Mouse (Mus musculus) CH12.LX (cell line): Measurements from ENCODE around the gene Dtnb. TPM values are rescaled to one million over a fixed set of nuclear protein-coding genes. Genes with fewer than 3 reads are reported as not detected.
A peak's percentile ranks its signal among the peaks of the same experiment; 100 is the strongest.

Source experiments
- DNase-seq: peaks from one replicate; pipeline ENCODE4 v3.0.0-alpha.2; 2013; ENCODE audit errors: extremely low read depth
- H3K27ac ChIP-seq: 2 replicates; pipeline ENCODE4 v1.5.1; 2012; ENCODE audit warnings: low read depth, mild to moderate bottlenecking, control low read depth, moderate library complexity; ENCODE audit not compliant: insufficient read depth
- H3K27me3 ChIP-seq: replicated peaks from 2 replicates; pipeline ENCODE3; 2012; ENCODE audit warnings: inconsistent platforms
- H3K36me3 ChIP-seq, 2 experiments: replicated peaks in 1 of 2; 2 replicates each; pipeline versions ENCODE3 to v1.6.1; 2012; ENCODE audit warnings: inconsistent platforms in 1 of 2, low read length in 1 of 2, mild to moderate bottlenecking in 1 of 2, mixed read lengths in 1 of 2, moderate library complexity in 1 of 2; ENCODE audit not compliant: control insufficient read depth in 1 of 2, insufficient read depth in 1 of 2
- H3K4me1 ChIP-seq, 2 experiments: 2 replicates each; pipeline ENCODE4 v1.6.1; 2012; ENCODE audit warnings: inconsistent platforms in 1 of 2, moderate library complexity in 1 of 2; ENCODE audit not compliant: insufficient read depth in 2 of 2, control insufficient read depth in 1 of 2
- H3K4me2 ChIP-seq: 2 replicates; pipeline ENCODE4 v1.6.1; 2012; ENCODE audit warnings: low read depth, mild to moderate bottlenecking, control low read depth; ENCODE audit not compliant: poor library complexity, insufficient read depth, severe bottlenecking
- H3K4me3 ChIP-seq, 3 experiments: fragments of 150-350 bp in 1 of 3; sonication (generic) in 1 of 3; replicated peaks in 1 of 3; 2 replicates each; pipeline versions ENCODE3 to v1.5.1; 2011 to 2012; ENCODE audit warnings: low read depth in 2 of 3, low read length in 2 of 3, mild to moderate bottlenecking in 2 of 3, moderate library complexity in 2 of 3, control low read depth in 1 of 3, improper control_type of control experiment in 1 of 3, inconsistent platforms in 1 of 3, mixed read lengths in 1 of 3; ENCODE audit not compliant: poor library complexity in 1 of 3
- H3K79me2 ChIP-seq: replicated peaks from 2 replicates; pipeline ENCODE4 v1.6.1; 2012; ENCODE audit warnings: mild to moderate bottlenecking, moderate library complexity; ENCODE audit not compliant: control insufficient read depth, poor library complexity, insufficient read depth, severe bottlenecking; ENCODE audit errors: extremely low read depth
- H3K9ac ChIP-seq: 2 replicates; pipeline ENCODE4 v1.6.1; 2012; ENCODE audit warnings: low read depth, mild to moderate bottlenecking, control low read depth, moderate library complexity; ENCODE audit not compliant: insufficient read depth
- H3K9me3 ChIP-seq: replicated peaks from 2 replicates; pipeline ENCODE3; 2012; ENCODE audit warnings: low read length, inconsistent platforms, mixed read lengths
- BHLHE40 ChIP-seq: IDR thresholded peaks from 2 replicates; pipeline ENCODE4 v1.6.1; 2011; ENCODE audit warnings: mild to moderate bottlenecking, low read depth, low read length, improper control_type of control experiment
- CHD1 ChIP-seq: IDR thresholded peaks from 2 replicates; pipeline ENCODE4 v1.6.1; 2012; ENCODE audit warnings: low read depth, low read length, improper control_type of control experiment, inconsistent platforms
- CHD2 ChIP-seq: IDR thresholded peaks from 2 replicates; pipeline ENCODE4 v1.6.1; 2011; ENCODE audit warnings: low read length, improper control_type of control experiment
- CTCF ChIP-seq, 2 experiments: IDR thresholded peaks in 1 of 2; conservative IDR thresholded peaks in 1 of 2; 2 replicates each; pipeline ENCODE4 v1.5.1; 2011 to 2012; ENCODE audit warnings: low read depth in 2 of 2, low read length in 2 of 2, improper control_type of control experiment in 1 of 2, inconsistent platforms in 1 of 2, mild to moderate bottlenecking in 1 of 2, moderate library complexity in 1 of 2
- E2F4 ChIP-seq: IDR thresholded peaks from 2 replicates; pipeline ENCODE4 v1.6.1; 2011; ENCODE audit warnings: low read depth, low read length, improper control_type of control experiment; ENCODE audit not compliant: insufficient replicate concordance
- ELF1 ChIP-seq: IDR thresholded peaks from 2 replicates; pipeline ENCODE4 v1.6.1; 2014; ENCODE audit warnings: low read depth, mild to moderate bottlenecking, inconsistent platforms, low read length, improper control_type of control experiment
- EP300 ChIP-seq: IDR thresholded peaks from 2 replicates; pipeline ENCODE4 v1.6.1; 2011; ENCODE audit warnings: low read length, improper control_type of control experiment
- ETS1 ChIP-seq: conservative IDR thresholded peaks from 2 replicates; pipeline ENCODE4 v1.6.1; 2012; ENCODE audit warnings: low read depth, mild to moderate bottlenecking, inconsistent platforms, low read length, improper control_type of control experiment, moderate library complexity
- GABPA ChIP-seq: IDR thresholded peaks from 2 replicates; pipeline ENCODE4 v1.6.1; 2012; ENCODE audit warnings: low read depth, low read length, improper control_type of control experiment, inconsistent platforms; ENCODE audit not compliant: insufficient replicate concordance
- IRF4 ChIP-seq: IDR thresholded peaks from 2 replicates; pipeline ENCODE4 v1.6.1; 2014; ENCODE audit warnings: low read depth, mild to moderate bottlenecking, inconsistent platforms, low read length, improper control_type of control experiment
- JUN ChIP-seq: IDR thresholded peaks from 2 replicates; pipeline ENCODE4 v1.6.1; 2011; ENCODE audit warnings: low read depth, mild to moderate bottlenecking, low read length, improper control_type of control experiment, moderate library complexity; ENCODE audit not compliant: insufficient read depth
- JUND ChIP-seq: conservative IDR thresholded peaks from 2 replicates; pipeline ENCODE4 v1.6.1; 2011; ENCODE audit warnings: low read depth, low read length, improper control_type of control experiment
- KAT2A ChIP-seq: IDR thresholded peaks from 2 replicates; pipeline ENCODE4 v1.6.1; 2012; ENCODE audit warnings: low read length, improper control_type of control experiment, inconsistent platforms; ENCODE audit not compliant: insufficient replicate concordance
- MAFK ChIP-seq: IDR thresholded peaks from 2 replicates; pipeline ENCODE4 v1.6.1; 2011; ENCODE audit warnings: low read length, improper control_type of control experiment; ENCODE audit not compliant: insufficient replicate concordance
- MAX ChIP-seq: IDR thresholded peaks from 2 replicates; pipeline ENCODE4 v1.6.1; 2011; ENCODE audit warnings: low read length, improper control_type of control experiment
- MAZ ChIP-seq: IDR thresholded peaks from 2 replicates; pipeline ENCODE4 v1.6.1; 2012; ENCODE audit warnings: low read depth, mild to moderate bottlenecking, inconsistent platforms, low read length, improper control_type of control experiment, moderate library complexity
- MEF2A ChIP-seq: IDR thresholded peaks from 2 replicates; pipeline ENCODE4 v1.6.1; 2014; ENCODE audit warnings: low read depth, mild to moderate bottlenecking, inconsistent platforms, low read length, improper control_type of control experiment, borderline replicate concordance
- MXI1 ChIP-seq: IDR thresholded peaks from 2 replicates; pipeline ENCODE4 v1.6.1; 2011; ENCODE audit warnings: mild to moderate bottlenecking, low read depth, low read length, improper control_type of control experiment
- MYC ChIP-seq: IDR thresholded peaks from 2 replicates; pipeline ENCODE4 v1.6.1; 2011; ENCODE audit warnings: low read depth, mild to moderate bottlenecking, improper control_type of control experiment, low read length
- NELFE ChIP-seq: IDR thresholded peaks from 2 replicates; pipeline ENCODE4 v1.6.1; 2011; ENCODE audit warnings: low read depth, low read length, improper control_type of control experiment
- NRF1 ChIP-seq: IDR thresholded peaks from 2 replicates; pipeline ENCODE4 v1.6.1; 2014; ENCODE audit warnings: low read depth, mild to moderate bottlenecking, inconsistent platforms, low read length, improper control_type of control experiment, moderate library complexity
- PAX5 ChIP-seq: IDR thresholded peaks from 2 replicates; pipeline ENCODE4 v1.6.1; 2012; ENCODE audit warnings: low read length, inconsistent platforms, mixed read lengths
- POLR2A ChIP-seq: IDR thresholded peaks from 2 replicates; pipeline ENCODE4 v1.6.1; 2011; ENCODE audit warnings: low read depth, mild to moderate bottlenecking, improper control_type of control experiment, low read length
- POLR2AphosphoS2 ChIP-seq: IDR thresholded peaks from 2 replicates; pipeline ENCODE4 v1.6.1; 2011; ENCODE audit warnings: low read depth, low read length, improper control_type of control experiment
- RAD21 ChIP-seq: IDR thresholded peaks from 2 replicates; pipeline ENCODE4 v1.6.1; 2011; ENCODE audit warnings: low read depth, mild to moderate bottlenecking, low read length, improper control_type of control experiment, moderate library complexity
- RCOR1 ChIP-seq: conservative IDR thresholded peaks from 2 replicates; pipeline ENCODE4 v1.6.1; 2012; ENCODE audit warnings: low read depth, mild to moderate bottlenecking, inconsistent platforms, low read length, improper control_type of control experiment
- SIN3A ChIP-seq: IDR thresholded peaks from 2 replicates; pipeline ENCODE4 v1.6.1; 2012; ENCODE audit warnings: low read length, improper control_type of control experiment, inconsistent platforms
- SMC3 ChIP-seq: IDR thresholded peaks from 2 replicates; pipeline ENCODE4 v1.6.1; 2011; ENCODE audit warnings: low read depth, low read length, improper control_type of control experiment
- TBP ChIP-seq: conservative IDR thresholded peaks from 2 replicates; pipeline ENCODE4 v1.6.1; 2011; ENCODE audit warnings: low read depth, low read length, improper control_type of control experiment
- TCF12 ChIP-seq: IDR thresholded peaks from 2 replicates; pipeline ENCODE4 v1.6.1; 2014; ENCODE audit warnings: low read depth, mild to moderate bottlenecking, inconsistent platforms, low read length, improper control_type of control experiment
- UBTF ChIP-seq: IDR thresholded peaks from 2 replicates; pipeline ENCODE4 v1.6.1; 2012; ENCODE audit warnings: low read depth, mild to moderate bottlenecking, inconsistent platforms, low read length, improper control_type of control experiment, moderate library complexity
- USF1 ChIP-seq: IDR thresholded peaks from 2 replicates; pipeline ENCODE4 v1.6.1; 2014; ENCODE audit warnings: low read depth, mild to moderate bottlenecking, inconsistent platforms, low read length, improper control_type of control experiment
- USF2 ChIP-seq: conservative IDR thresholded peaks from 2 replicates; pipeline ENCODE4 v1.6.1; 2011; ENCODE audit warnings: low read depth, low read length, improper control_type of control experiment
- ZC3H11A ChIP-seq: IDR thresholded peaks from 2 replicates; pipeline ENCODE4 v1.6.1; 2012; ENCODE audit warnings: low read depth, mild to moderate bottlenecking, inconsistent platforms, low read length, improper control_type of control experiment
- ZKSCAN1 ChIP-seq: IDR thresholded peaks from 2 replicates; pipeline ENCODE4 v1.6.1; 2012; ENCODE audit warnings: low read depth, inconsistent platforms, low read length, improper control_type of control experiment, borderline replicate concordance
- ZMIZ1 ChIP-seq: IDR thresholded peaks from 2 replicates; pipeline ENCODE4 v1.6.1; 2012; ENCODE audit warnings: low read depth, mild to moderate bottlenecking, inconsistent platforms, low read length, improper control_type of control experiment
- ZNF384 ChIP-seq: IDR thresholded peaks from 2 replicates; pipeline ENCODE4 v1.6.1; 2012; ENCODE audit warnings: low read depth, low read length, improper control_type of control experiment, inconsistent platforms
- dilution Hi-C: fragments of 300-500 bp; cut with MboI; formaldehyde crosslinking; loops from 2 replicates; pipeline ENCODE4 v1.14.3; 2020; ENCODE audit warnings: low sequenced_read_pairs; ENCODE audit not compliant: extremely low pct_unique_long_range_greater_than_20kb, extremely low pct_ligation_motif_present
- in situ Hi-C: fragments of 300-500 bp; cut with MboI; formaldehyde crosslinking; loops from 3 replicates; pipeline ENCODE4 v1.14.3; 2019; ENCODE audit warnings: low sequenced_read_pairs, low pct_ligation_motif_present, low pct_unique_long_range_greater_than_20kb, mixed read lengths
- polyA plus RNA-seq: library from polyadenylated mRNA; unstranded; fragments of >175 nt; gene quantifications from 2 replicates; pipeline ENCODE4 v1.2.1, GENCODE M21; 2012; ENCODE audit warnings: low read depth; ENCODE audit not compliant: insufficient read length
- total RNA-seq, 2 experiments: library from RNA; depleted of rRNA; stranded (reverse); fragments of 300-350 nt in 1 of 2; fragments of >200 nt in 1 of 2; gene quantifications; 2 replicates each; pipeline ENCODE4 v1.2.3; 2012 to 2014

Gene Dtnb
- 23.4 and 26.0 TPM in 2 replicates for total RNA-seq (2012; rRNA removed)
- 6.9 and 8.1 TPM in 2 replicates for total RNA-seq (2014; rRNA removed)
- 17.4 and 18.9 TPM in 2 replicates for polyA plus RNA-seq

DNA sequence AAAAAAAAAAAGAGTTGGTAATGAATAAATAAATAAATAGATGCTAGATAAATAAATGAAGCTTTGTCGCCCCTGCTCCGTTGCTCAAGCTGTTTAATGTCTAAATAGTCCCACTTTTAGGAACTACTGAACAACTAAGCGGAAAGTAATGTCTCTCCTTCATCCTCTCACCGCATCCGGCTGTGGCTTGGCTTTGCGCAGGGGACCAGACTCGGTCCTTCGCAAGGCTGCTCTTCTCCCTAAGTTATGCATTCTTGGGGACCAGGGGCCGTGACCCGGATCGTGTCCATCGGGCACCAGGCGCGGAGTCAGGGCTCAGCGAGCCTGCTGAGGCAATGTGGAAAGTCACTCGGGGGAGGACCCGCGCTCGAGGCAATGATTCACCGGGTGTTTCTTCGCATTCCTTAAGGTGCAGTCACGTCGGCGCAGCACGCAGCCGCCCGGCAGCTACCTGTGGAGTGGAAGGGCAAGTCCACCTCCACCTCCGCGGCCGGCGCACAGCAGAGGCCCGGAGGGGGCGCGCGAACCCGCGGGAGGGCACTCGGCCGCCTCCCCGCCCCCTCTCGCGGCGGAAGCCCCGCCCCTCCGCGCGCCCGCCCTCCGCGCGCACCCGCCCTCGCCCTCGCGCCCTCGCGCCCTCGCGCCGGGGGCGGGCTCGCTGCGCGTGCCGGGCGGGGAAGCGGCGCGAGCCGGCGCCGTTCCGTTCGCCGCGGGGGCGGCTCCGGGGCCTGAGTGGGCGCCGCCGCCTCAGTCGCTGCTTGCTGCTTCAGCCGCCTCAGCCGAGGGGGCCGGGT, at the start of gene Dtnb:
Gene Dtnb (plus strand): TSS at position 595 of the 794 bp plus-strand sequence.
- H3K4me3 ChIP-seq: peak within 1 kb of the TSS; percentile 61 to 88 (median 86)
- peak; percentile 37 for DNase-seq
- in situ Hi-C loops: loop anchor here (25.0 kb wide), 1 partner anchor 1340 kb away; the partner anchor contains the start of genes Atad2b and Ubxn2a
- TF ChIP-seq ZKSCAN1 (no peak), CHD1 (no peak), ELF1 (no peak), CHD2 (peak; percentile 46; the same call in 1 of the 2 replicates), JUN (no peak), NRF1 (0 out of 2 replicates have a peak, but pooled peaks have one; percentile 6), RAD21 (no peak), MAZ (no peak), USF2 (no peak), PAX5 (no peak), E2F4 (no peak), TCF12 (peak; percentile 14; the same call in 1 of the 2 replicates), POLR2A (peak; percentile 60; the same call in 1 of the 2 replicates), KAT2A (no peak), IRF4 (no peak), POLR2AphosphoS2 (no peak), BHLHE40 (0 out of 2 replicates have a peak, but pooled peaks have one; percentile 29), SMC3 (no peak), ZC3H11A (no peak), EP300 (no peak), MAFK (no peak), CTCF (conservative IDR thresholded peaks at IDR 0.05 in 1 of 2, IDR thresholded peaks at IDR 0.05 in 1 of 2; ENCODE audit: low read depth in 2 of 2, low read length in 2 of 2) (peak in 1 of 2 experiments; percentile 32; a peak in 1 of 4 replicates), MYC (no peak), ETS1 (no peak), NELFE (peak; percentile 64), MAX (no peak), ZNF384 (peak; percentile 29), USF1 (no peak), JUND (no peak), SIN3A (peak; percentile 58; the same call in 1 of the 2 replicates), GABPA (no peak), UBTF (no peak), ZMIZ1 (0 out of 2 replicates have a peak, but pooled peaks have one; percentile 37), MXI1 (peak; percentile 65; the same call in 1 of the 2 replicates), TBP (no peak), MEF2A (0 out of 2 replicates have a peak, but pooled peaks have one; percentile 16), RCOR1 (no peak)

More for the DNA sequence above, at the start of gene Dtnb:
- H3K4me1 ChIP-seq: peaks cover 3 to 21% of the 10 kb centered on the region in 2 experiments; a peak in 2 of 4 replicates
- H3K9me3 ChIP-seq: no peaks in the 10 kb centered on the region
- peak within 1 kb of the TSS; percentile 81 for H3K4me2 ChIP-seq
- dilution Hi-C loops: no loop called here
- no peaks in the 10 kb centered on the region for H3K27me3 ChIP-seq
- H3K36me3 ChIP-seq: peaks cover 0 to 3% of the 10 kb centered on the region in 2 experiments
- peak within 1 kb of the TSS; percentile 83 for H3K9ac ChIP-seq
- H3K27ac ChIP-seq: peak within 1 kb of the TSS; percentile 18; the same call in 1 of the 2 replicates
- H3K79me2 ChIP-seq: no peaks in the 10 kb centered on the region
